Mouse (Mus musculus) heart, embryonic 15.5 days (tissue): Measurements from ENCODE around the gene Zkscan16. TPM values are rescaled to one million over a fixed set of nuclear protein-coding genes. Genes with fewer than 3 reads are reported as not detected.

Experiments
- ATAC-seq: fragments of 200-750 bp; cut with Nextera tagmentation; replicated peaks from 2 replicates; pipeline ENCODE4 v1.8.0; 2017; ENCODE audit warnings: low read depth, moderate TSS enrichment; ENCODE audit not compliant: insufficient number of reproducible peaks, insufficient read depth, low FRiP score
- H3K27ac ChIP-seq: fragments of 300-500 bp; sonication (generic); 2 replicates; pipeline ENCODE4 v1.5.1; 2015; ENCODE audit warnings: mild to moderate bottlenecking, inconsistent platforms
- H3K27me3 ChIP-seq: fragments of 300-500 bp; sonication (generic); 2 replicates; pipeline ENCODE4 v1.6.1; 2015; ENCODE audit warnings: inconsistent platforms
- H3K36me3 ChIP-seq: fragments of 300-500 bp; sonication (generic); 2 replicates; pipeline ENCODE4 v1.6.1; 2015; ENCODE audit warnings: mild to moderate bottlenecking, inconsistent platforms
- H3K4me1 ChIP-seq: fragments of 300-500 bp; sonication (generic); replicated peaks from 2 replicates; pipeline ENCODE4 v1.6.1; 2015; ENCODE audit warnings: inconsistent platforms
- H3K4me2 ChIP-seq: fragments of 300-500 bp; sonication (generic); 2 replicates; pipeline ENCODE4 v1.6.1; 2015; ENCODE audit warnings: inconsistent platforms, mild to moderate bottlenecking, moderate library complexity
- H3K4me3 ChIP-seq: fragments of 300-500 bp; sonication (generic); 2 replicates; pipeline ENCODE4 v1.5.1; 2015; ENCODE audit warnings: mild to moderate bottlenecking, inconsistent platforms
- H3K9ac ChIP-seq: fragments of 300-500 bp; sonication (generic); 2 replicates; pipeline ENCODE4 v1.6.1; 2015; ENCODE audit warnings: mild to moderate bottlenecking, inconsistent platforms
- H3K9me3 ChIP-seq: fragments of 300-500 bp; sonication (generic); replicated peaks from 2 replicates; pipeline ENCODE4 v1.6.1; 2016; ENCODE audit warnings: inconsistent platforms
- WGBS: fragments of 180-500 bp; shearing (Covaris S2); methylation state at CpG from one replicate; pipeline ENCODE4 v1.1.7; 2015; ENCODE audit warnings: mixed read lengths; 5-methylcytosine and 5-hydroxymethylcytosine counted together
- polyA plus RNA-seq: library from polyadenylated mRNA; unstranded; fragments of >200 nt; fragmentation: Nextera tagmentation; extraction: Ambion mirVana; gene quantifications from 2 replicates; pipeline ENCODE4 v1.2.1, GENCODE M21; 2015

Gene Zkscan16
- polyA plus RNA-seq, 1 experiment from 2014 or later: 0.05 TPM

DNA sequence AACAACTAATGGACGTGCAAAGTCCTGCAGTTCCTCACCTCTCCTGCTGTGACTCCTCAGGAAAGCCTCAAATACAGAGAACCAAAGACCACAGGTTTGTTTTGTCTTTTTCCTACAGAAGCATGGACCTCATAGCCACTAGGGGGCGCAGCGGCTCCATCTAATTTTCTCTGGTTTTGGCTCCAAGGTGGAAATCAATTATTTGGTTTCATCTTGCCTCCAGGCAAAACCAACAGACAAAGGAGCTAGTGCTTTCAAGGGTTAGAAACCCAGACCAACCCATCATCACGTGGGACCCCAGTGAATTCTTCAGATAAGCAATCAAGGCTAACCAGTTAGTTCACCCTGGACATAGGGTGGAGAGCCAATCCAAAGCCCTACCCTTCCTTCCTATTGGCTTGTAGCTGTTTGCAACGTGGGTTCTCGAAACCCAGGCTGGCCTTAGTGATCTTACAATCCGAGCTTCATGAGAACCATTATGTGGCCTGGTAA lies 41.8 kb downstream of the Zkscan16 start:
- WGBS: 13% methylated on average over 7 of the region's 7 CpGs
- H3K4me2 ChIP-seq: no peak overlapping the region
- H3K36me3 ChIP-seq: no peaks in the 10 kb centered on the region; the same call in 1 of the 2 replicates
- no peak overlapping the region for H3K27ac ChIP-seq
- H3K4me3 ChIP-seq: no peak overlapping the region
- no peak for ATAC-seq
- no peaks in the 10 kb centered on the region for H3K9me3 ChIP-seq
- H3K4me1 ChIP-seq: peaks cover 11% of the 10 kb centered on the region
- H3K27me3 ChIP-seq: no peaks in the 10 kb centered on the region
- no peak overlapping the region for H3K9ac ChIP-seq

DNA sequence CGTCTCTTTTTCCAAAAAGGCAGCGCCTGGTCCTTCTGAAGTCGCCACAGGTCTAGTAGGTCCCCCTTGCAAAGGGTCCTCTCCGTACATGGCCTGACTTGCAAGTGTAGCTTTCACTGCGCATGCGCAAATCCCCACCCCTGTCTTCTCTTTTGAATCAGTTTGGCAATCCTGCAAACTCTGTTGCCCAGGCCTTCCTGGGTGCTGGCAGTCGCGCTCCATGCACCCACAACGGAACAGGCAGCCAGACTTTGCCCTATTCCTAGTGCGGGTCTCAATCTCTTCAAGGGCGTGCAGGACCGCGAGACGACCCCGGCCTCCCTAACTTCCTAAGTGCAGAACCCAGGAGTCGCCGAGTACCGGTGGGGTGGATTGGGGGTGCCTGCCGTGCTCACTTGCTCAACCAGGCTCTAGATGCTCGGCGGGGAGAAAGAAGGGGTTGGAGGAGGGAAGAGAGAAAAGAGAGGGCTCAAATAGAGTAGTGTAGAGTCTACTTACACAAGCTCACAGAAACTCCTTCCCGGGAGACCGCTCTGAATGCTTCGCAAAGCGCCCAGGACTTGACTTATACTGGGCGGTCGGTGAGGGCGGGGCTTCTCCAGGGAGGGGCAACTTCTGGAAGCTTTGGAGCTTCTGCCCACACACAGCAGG lies 43.2 kb downstream of the Zkscan16 start, which contains the start of gene Ptgr1:
Gene Ptgr1 (minus strand): TSS at position 580 of the 651 bp plus-strand sequence.
- H3K9me3 ChIP-seq: no peaks in the 10 kb centered on the region
- no peaks in the 10 kb centered on the region; the same call in 1 of the 2 replicates for H3K36me3 ChIP-seq
- under 1% methylated on average over 28 of the region's 28 CpGs for WGBS
- H3K27ac ChIP-seq: peak within 1 kb of the TSS; percentile 59
- H3K4me2 ChIP-seq: peak within 1 kb of the TSS; percentile 96
- peaks cover 11% of the 10 kb centered on the region for H3K4me1 ChIP-seq
- peak within 1 kb of the TSS; percentile 80 for H3K4me3 ChIP-seq
- peak; percentile 61 for ATAC-seq
- H3K9ac ChIP-seq: peak within 1 kb of the TSS; percentile 71
- H3K27me3 ChIP-seq: no peaks in the 10 kb centered on the region

DNA sequence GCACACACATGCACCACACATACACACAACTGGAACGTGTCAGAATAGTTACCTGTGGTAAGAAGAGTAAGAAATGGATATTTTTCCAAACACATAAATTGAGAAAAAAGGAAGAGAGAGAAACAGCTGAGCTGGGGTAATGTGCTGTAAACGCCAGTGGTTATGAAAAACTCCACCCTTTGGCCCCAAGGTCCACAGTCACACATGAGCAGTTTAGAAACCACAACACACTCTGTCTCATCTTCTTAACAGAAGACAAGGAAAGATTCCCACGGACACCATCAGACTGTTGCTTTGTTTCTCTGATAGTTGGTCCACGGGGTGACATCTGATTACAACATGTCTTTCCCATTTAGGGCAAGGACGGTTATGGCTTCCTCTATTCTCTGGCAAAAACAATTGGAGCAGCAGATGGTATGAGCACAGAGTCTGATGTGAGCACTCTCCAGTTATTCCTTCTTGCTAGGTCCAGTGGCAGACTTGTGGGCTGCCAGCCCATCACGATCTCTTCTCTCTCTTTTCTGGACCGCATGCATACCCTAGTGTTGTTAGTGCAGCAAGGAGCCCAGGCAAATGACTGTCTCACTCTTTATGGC lies 46.0 kb downstream of the Zkscan16 start:
- H3K9me3 ChIP-seq: no peaks in the 10 kb centered on the region
- H3K27me3 ChIP-seq: no peaks in the 10 kb centered on the region
- ATAC-seq: no peak
- H3K36me3 ChIP-seq: no peaks in the 10 kb centered on the region
- peaks cover 11% of the 10 kb centered on the region for H3K4me1 ChIP-seq
- no peak overlapping the region for H3K4me3 ChIP-seq
- no peak overlapping the region for H3K9ac ChIP-seq
- no peak overlapping the region for H3K4me2 ChIP-seq
- WGBS: 78% methylated on average over 7 of the region's 7 CpGs
- no peak overlapping the region for H3K27ac ChIP-seq

DNA sequence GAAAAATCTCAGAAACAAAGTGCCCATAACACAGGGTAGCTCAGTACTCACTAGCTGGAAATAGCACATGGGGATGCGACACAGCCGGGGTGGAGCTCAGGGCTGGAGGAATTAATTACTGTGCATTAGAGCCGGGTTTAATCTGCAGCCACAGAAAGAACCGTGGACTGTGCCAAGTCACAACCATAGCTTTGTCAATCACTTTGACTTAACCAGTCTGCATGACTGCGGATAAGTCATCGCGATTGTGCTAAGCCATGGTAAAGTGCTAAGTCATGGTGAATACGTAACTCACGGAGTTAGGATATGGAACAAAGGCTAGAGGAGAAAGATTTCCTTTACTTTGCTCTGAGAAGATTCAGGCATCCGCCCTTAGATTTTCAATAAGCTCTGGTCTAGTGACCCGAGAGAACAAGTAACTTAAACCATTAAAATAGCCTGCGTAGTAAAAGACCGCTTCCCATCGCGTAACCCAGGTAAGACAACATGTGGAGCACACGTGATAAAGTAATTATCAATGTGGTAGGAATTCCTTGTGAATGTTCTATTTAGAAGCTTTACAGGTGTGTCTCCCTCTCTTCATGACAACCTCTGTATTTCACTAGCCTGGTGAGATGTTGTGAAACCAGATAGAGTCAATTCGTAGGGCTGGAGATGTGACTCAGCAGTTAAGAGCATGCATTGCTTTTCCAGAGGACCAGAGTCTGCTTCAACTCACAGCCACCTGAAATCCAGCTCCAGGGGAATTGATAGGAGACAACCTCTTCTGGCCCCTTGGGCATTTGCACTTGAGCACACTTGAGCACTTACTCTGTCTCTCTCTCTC lies 47.4 kb downstream of the Zkscan16 start:
- no peaks in the 10 kb centered on the region for H3K36me3 ChIP-seq
- H3K9ac ChIP-seq: no peak overlapping the region
- H3K4me2 ChIP-seq: no peak overlapping the region
- H3K27ac ChIP-seq: no peak overlapping the region
- H3K4me3 ChIP-seq: no peak overlapping the region
- H3K4me1 ChIP-seq: peaks cover 11% of the 10 kb centered on the region
- H3K27me3 ChIP-seq: no peaks in the 10 kb centered on the region
- WGBS: 79% methylated on average over 17 of the region's 17 CpGs
- no peak for ATAC-seq
- no peaks in the 10 kb centered on the region for H3K9me3 ChIP-seq

DNA sequence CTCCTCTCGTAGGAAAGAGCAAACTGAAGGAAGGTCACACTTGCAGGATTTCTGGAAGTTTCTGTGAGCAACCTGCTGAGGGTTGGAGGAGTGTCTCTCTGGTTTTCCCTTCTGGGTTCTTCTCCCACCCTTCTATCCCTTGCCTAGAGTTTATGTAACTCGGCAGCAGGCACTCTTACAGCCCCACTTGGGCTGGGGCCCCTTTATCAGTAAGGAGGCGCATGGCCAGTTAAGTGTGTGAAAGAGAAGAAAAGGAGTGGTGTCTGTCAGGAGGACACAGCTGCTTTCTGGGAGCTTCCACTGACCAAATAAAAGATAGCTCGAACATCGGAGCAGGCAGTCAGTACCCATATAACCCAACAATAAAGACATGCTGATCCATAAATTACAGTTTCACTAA lies 48.8 kb downstream of the Zkscan16 start:
- Histone ChIP-seq H3K4me2 (no peak overlapping the region), H3K27ac (no peak overlapping the region), H3K4me1 (peaks cover 6% of the 10 kb centered on the region), H3K9ac (no peak overlapping the region), H3K36me3 (no peaks in the 10 kb centered on the region), H3K27me3 (no peaks in the 10 kb centered on the region), H3K9me3 (no peaks in the 10 kb centered on the region), H3K4me3 (no peak overlapping the region)
- no peak for ATAC-seq
- 34% methylated on average over 5 of the region's 5 CpGs for WGBS

DNA sequence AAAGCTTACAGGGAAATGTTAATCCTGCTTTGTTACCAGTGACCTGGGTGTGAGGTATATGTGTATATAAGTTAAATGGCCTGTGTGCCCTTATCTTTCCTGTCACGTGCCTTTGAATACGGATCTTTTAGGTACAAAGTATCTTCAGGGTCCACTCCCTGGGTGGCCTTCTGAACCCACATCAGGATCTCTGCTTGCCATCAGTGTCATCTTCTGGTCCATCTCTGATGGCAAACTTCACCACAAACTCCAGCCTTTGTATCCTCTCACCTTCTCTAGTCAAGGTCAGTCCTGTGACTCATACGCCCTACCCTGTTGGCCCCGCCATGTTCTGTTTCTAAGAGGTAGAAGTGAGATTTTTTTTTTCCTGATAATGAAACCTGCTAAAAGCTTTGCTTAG lies 51.3 kb downstream of the Zkscan16 start, which contains the start of gene Dnajc25:
Gene Dnajc25 (plus strand): TSS at position 301 of the 400 bp plus-strand sequence.
- H3K4me3 ChIP-seq: no peak within 1 kb of the TSS
- no peaks in the 10 kb centered on the region for H3K36me3 ChIP-seq
- H3K27me3 ChIP-seq: no peaks in the 10 kb centered on the region
- H3K9me3 ChIP-seq: no peaks in the 10 kb centered on the region
- H3K9ac ChIP-seq: no peak within 1 kb of the TSS
- 76% methylated on average over 4 of the region's 4 CpGs for WGBS
- no peak for ATAC-seq
- H3K4me2 ChIP-seq: no peak within 1 kb of the TSS
- H3K27ac ChIP-seq: no peak within 1 kb of the TSS
- 0 out of 2 replicates have a peak, but pooled peaks cover 4% of the 10 kb centered on the region for H3K4me1 ChIP-seq

DNA sequence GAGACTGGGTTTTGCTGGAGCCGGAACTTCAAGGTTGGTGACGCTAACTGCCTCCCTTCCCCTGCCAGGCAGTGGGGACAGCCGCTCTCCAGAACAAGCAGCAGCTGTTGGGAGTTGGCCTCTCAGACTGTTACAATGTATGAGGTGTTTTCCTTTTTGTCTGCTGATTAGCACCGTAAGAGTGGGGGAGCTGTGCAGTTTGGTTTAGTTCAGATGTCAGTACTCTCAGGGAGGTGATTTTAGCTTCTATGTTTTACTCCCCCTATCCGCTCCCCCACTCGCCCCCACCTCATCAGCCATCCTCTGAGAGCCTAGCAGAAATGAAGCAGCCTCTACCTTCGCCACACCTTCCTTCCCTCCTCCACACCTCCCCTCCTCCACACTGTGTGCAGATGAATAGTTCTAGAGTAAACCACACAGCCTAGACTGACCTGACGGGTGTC lies 51.8 kb downstream of the Zkscan16 start:
- Histone ChIP-seq H3K27ac (no peak overlapping the region), H3K4me3 (no peak overlapping the region), H3K4me2 (no peak overlapping the region), H3K27me3 (no peaks in the 10 kb centered on the region), H3K4me1 (0 out of 2 replicates have a peak, but pooled peaks cover 4% of the 10 kb centered on the region), H3K9me3 (no peaks in the 10 kb centered on the region), H3K36me3 (no peaks in the 10 kb centered on the region), H3K9ac (no peak overlapping the region)
- ATAC-seq: no peak
- 50% methylated on average over 8 of the region's 8 CpGs for WGBS

DNA sequence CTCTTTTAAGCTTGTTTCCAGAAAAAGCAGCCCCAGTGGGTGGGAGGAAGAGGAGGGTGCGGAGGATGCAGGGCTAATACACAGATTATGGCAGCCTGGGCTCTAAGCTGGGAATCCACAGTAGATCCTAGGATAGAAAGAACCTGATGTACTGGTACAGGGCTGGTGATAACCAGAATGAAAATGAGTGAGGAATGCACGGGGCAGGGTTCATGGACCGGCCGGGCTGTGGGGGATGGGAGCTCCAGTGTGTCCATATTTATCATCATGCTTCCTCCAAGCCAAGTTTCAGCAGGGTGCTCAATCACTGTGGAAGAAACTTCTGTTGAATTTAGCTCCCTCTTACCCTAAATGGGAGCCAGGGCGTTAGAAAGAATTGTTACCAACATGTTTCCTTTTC lies 53.7 kb downstream of the Zkscan16 start:
- no peak for ATAC-seq
- 39% methylated on average over 5 of the region's 5 CpGs for WGBS
- H3K36me3 ChIP-seq: no peaks in the 10 kb centered on the region

DNA sequence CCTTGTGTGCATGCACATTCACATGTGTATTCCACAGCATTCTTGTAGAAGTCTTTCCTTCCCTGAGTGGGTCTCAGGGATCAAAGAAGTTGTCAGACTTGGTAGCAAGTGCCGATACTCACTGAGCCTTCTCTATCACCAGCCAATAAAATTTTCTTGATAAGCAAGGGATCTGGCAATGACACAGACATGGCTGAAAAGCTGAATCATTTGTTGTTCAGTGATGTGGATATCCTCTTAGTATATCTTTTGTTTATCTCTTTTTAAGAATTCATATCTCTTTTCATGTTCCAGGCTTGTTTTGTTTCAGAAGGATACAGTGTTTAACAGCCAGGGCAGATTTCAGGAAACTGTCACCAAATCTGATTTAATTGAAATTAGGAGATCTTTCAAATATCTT lies 55.3 kb downstream of the Zkscan16 start:
- no peaks in the 10 kb centered on the region for H3K36me3 ChIP-seq
- H3K9ac ChIP-seq: no peak overlapping the region
- no peaks in the 10 kb centered on the region for H3K27me3 ChIP-seq
- H3K4me1 ChIP-seq: peaks cover 7% of the 10 kb centered on the region; the same call in 1 of the 2 replicates
- H3K27ac ChIP-seq: no peak overlapping the region
- 80% methylated on average over 1 of the region's 1 CpGs for WGBS
- no peak overlapping the region for H3K4me2 ChIP-seq
- no peaks in the 10 kb centered on the region for H3K9me3 ChIP-seq
- ATAC-seq: no peak
- no peak overlapping the region for H3K4me3 ChIP-seq

More for the DNA sequence above, 53.7 kb downstream of the Zkscan16 start:
- H3K27ac ChIP-seq: no peak overlapping the region
- no peaks in the 10 kb centered on the region for H3K27me3 ChIP-seq
- H3K4me3 ChIP-seq: no peak overlapping the region
- no peak overlapping the region for H3K9ac ChIP-seq
- H3K9me3 ChIP-seq: no peaks in the 10 kb centered on the region
- H3K4me1 ChIP-seq: 0 out of 2 replicates have a peak, but pooled peaks cover 4% of the 10 kb centered on the region
- H3K4me2 ChIP-seq: no peak overlapping the region

DNA sequence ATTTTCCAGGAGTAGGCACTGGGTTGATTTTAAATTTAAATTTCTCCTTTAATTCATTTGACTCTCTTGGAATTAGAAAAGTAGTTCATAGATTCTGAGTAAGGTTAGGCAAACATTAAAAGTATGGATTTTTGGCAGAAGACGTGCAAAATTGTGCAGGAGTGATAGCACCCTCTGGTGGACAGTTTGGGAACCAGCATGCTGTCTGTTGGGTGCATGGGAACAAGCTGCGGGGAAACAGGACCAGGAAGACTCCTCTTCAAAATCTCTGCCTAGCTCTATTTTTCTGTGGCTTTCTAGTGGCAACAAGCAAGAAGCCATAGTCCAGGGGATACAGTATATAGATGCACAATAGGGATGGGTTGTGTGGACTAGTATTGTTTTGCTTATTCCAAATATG lies 56.3 kb downstream of the Zkscan16 start:
- no peaks in the 10 kb centered on the region for H3K9me3 ChIP-seq
- no peak for ATAC-seq
- no peak overlapping the region for H3K4me3 ChIP-seq
- no peaks in the 10 kb centered on the region for H3K36me3 ChIP-seq
- no peak overlapping the region for H3K27ac ChIP-seq
- no peak overlapping the region for H3K9ac ChIP-seq
- no peaks in the 10 kb centered on the region for H3K27me3 ChIP-seq
- no peak overlapping the region for H3K4me2 ChIP-seq
- H3K4me1 ChIP-seq: peaks cover 17% of the 10 kb centered on the region
- 10% methylated on average over 2 of the region's 2 CpGs for WGBS

DNA sequence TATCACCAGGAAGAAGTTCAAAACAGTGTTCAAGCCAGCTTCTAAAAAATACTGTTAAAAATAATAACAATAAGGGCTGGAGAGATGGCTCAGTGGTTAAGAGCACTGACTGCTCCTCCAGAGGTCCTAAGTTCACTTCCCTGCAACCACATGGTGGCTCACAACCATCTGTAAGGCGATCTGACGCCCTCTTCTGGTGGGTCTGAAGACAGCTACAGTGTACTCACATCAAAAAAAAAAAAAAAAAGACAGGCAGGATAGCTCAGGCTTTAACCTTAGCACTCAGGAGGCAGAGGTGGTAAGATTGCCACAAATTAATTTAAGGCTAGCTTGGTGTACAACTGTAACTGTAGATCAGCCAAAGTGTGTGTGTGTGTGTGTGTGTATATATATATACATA lies 57.2 kb downstream of the Zkscan16 start:
- no peaks in the 10 kb centered on the region for H3K9me3 ChIP-seq
- WGBS: 3% methylated on average over 2 of the region's 2 CpGs
- no peak overlapping the region for H3K27ac ChIP-seq
- H3K9ac ChIP-seq: no peak overlapping the region
- H3K4me1 ChIP-seq: peaks cover 26% of the 10 kb centered on the region
- H3K27me3 ChIP-seq: no peaks in the 10 kb centered on the region
- no peaks in the 10 kb centered on the region for H3K36me3 ChIP-seq
- H3K4me2 ChIP-seq: no peak overlapping the region
- no peak for ATAC-seq
- H3K4me3 ChIP-seq: no peak overlapping the region
